In the genomic region with DNA sequence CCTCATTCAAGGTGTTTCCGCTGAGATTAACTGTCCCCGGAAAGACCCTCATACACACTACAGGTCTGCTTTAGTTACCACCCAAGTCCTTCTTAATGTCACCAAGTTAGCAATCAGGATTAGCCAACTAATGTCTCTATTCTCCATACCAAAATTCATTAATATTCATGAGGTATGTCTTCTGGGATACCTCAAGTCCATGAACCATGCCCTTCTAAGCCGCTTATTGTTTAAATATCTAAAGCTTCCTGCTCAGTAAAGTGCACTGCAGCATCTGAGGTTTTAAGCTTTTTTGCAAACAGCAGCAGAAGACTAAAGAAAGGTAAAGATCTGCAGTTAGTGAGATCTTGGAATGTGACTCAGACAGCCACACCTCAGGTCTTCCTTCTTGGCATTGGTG, we compare ENCODE assay signal across 25 mouse cellular contexts.
"Had no signal": no experiment of that assay in that cellular context is flagged by ENCODE, and none has a peak within 500 bp of the region (broad histone marks: within the 10 kb centered on the region; RNA-seq: fewer than 3 reads in every experiment).

No protein-coding gene starts in this region.

- H3K4me2 ChIP-seq: heart, embryonic 12.5 days; hindbrain, embryonic 13.5 days; hindbrain, embryonic 15.5 days; kidney, embryonic 15.5 days; limb, embryonic 13.5 days; limb, embryonic 15.5 days had no signal

- H3K4me3 ChIP-seq: gastrocnemius, adult 2 months; heart, embryonic 10.5 days; heart, embryonic 12.5 days; hindbrain, embryonic 10.5 days; hindbrain, embryonic 13.5 days; hindbrain, embryonic 15.5 days; kidney, embryonic 15.5 days; limb, embryonic 13.5 days; limb, embryonic 15.5 days had no signal

- H3K27me3 ChIP-seq: heart, embryonic 12.5 days; hindbrain, embryonic 15.5 days; kidney, embryonic 15.5 days; limb, embryonic 13.5 days; limb, embryonic 15.5 days had no signal

- H3K4me1 ChIP-seq: heart, embryonic 10.5 days; heart, embryonic 12.5 days; hindbrain, embryonic 13.5 days; hindbrain, embryonic 15.5 days; kidney, embryonic 15.5 days; limb, embryonic 13.5 days; limb, embryonic 15.5 days had no signal

- DNase-seq: gastrocnemius, adult 2 months; gastrocnemius, postnatal 10 days; gastrocnemius, postnatal 25 days; heart, adult 18-20 months; heart, postnatal 10 days; heart, postnatal 4 days; kidney, adult 11 months; kidney, adult 2 months; kidney, adult 9 months; kidney, postnatal 14 days; kidney, postnatal 36 days; layer of hippocampus, adult 9-11 months; layer of hippocampus, postnatal 36 days; left cerebral cortex, postnatal 4 days had no signal

- H3K27ac ChIP-seq: gastrocnemius, adult 2 months; heart, embryonic 10.5 days; hindbrain, embryonic 10.5 days; hindbrain, embryonic 13.5 days; hindbrain, embryonic 15.5 days; hindbrain, postnatal 0 days; kidney, embryonic 15.5 days; kidney, postnatal 0 days; limb, embryonic 13.5 days; limb, embryonic 15.5 days had no signal

- ATAC-seq: hindbrain, postnatal 0 days; intestine, embryonic 16.5 days had no signal

- H3K9me3 ChIP-seq: heart, embryonic 10.5 days; hindbrain, embryonic 10.5 days; hindbrain, embryonic 13.5 days; hindbrain, embryonic 15.5 days; kidney, embryonic 15.5 days; limb, embryonic 13.5 days; limb, embryonic 15.5 days had no signal

- H3K9ac ChIP-seq: heart, embryonic 12.5 days; hindbrain, embryonic 13.5 days; hindbrain, embryonic 15.5 days; kidney, embryonic 15.5 days; limb, embryonic 13.5 days; limb, embryonic 15.5 days had no signal

- H3K36me3 ChIP-seq: heart, embryonic 10.5 days; heart, embryonic 12.5 days; hindbrain, embryonic 10.5 days; hindbrain, embryonic 13.5 days; hindbrain, embryonic 15.5 days; kidney, embryonic 15.5 days; limb, embryonic 13.5 days; limb, embryonic 15.5 days had no signal
